Mouse (Mus musculus) G1E (cell line): Measurements from ENCODE around the gene B130006D01Rik. TPM values are rescaled to one million over a fixed set of nuclear protein-coding genes. Genes with fewer than 3 reads are reported as not detected.

Source experiments
- ATAC-seq: 2 replicates; pipeline ENCODE4 v1.8.0; 2016; ENCODE audit warnings: mild to moderate bottlenecking; ENCODE audit not compliant: insufficient number of reproducible peaks, poor library complexity, low FRiP score, severe bottlenecking; ENCODE audit errors: extremely low read depth
- DNase-seq: peaks from one replicate; pipeline ENCODE4 v3.0.0; 2012; ENCODE audit warnings: low spot score
- H3K27me3 ChIP-seq: 2 replicates; pipeline ENCODE4 v1.6.1; 2012; ENCODE audit warnings: mild to moderate bottlenecking, low read length, inconsistent platforms; ENCODE audit not compliant: insufficient read depth
- H3K36me3 ChIP-seq: replicated peaks from 2 replicates; pipeline ENCODE3; 2012; ENCODE audit warnings: mild to moderate bottlenecking, inconsistent platforms
- H3K4me1 ChIP-seq: 2 replicates; pipeline ENCODE4 v1.6.1; 2012; ENCODE audit warnings: low read depth, low read length, inconsistent platforms, mixed read lengths; ENCODE audit not compliant: insufficient read depth
- H3K4me3 ChIP-seq: 2 replicates; pipeline ENCODE4 v1.5.1; 2012; ENCODE audit warnings: low read depth, mild to moderate bottlenecking, inconsistent platforms, low read length, moderate library complexity, mixed read lengths
- H3K9me3 ChIP-seq: replicated peaks from 2 replicates; pipeline ENCODE4 v1.6.1; 2012; ENCODE audit warnings: inconsistent platforms
- CTCF ChIP-seq: IDR thresholded peaks from 2 replicates; pipeline ENCODE4 v1.5.1; 2012; ENCODE audit warnings: low read depth, low read length, inconsistent platforms, mixed read lengths
- GATA1 ChIP-seq: IDR thresholded peaks from 2 replicates; pipeline ENCODE4 v1.6.1; 2012; ENCODE audit warnings: borderline replicate concordance, low read length, inconsistent platforms, mixed read lengths
- GATA2 ChIP-seq: IDR thresholded peaks from 2 replicates; pipeline ENCODE4 v1.6.1; 2012; ENCODE audit warnings: low read depth, low read length, inconsistent platforms, borderline replicate concordance
- POLR2AphosphoS5 ChIP-seq: IDR thresholded peaks from 2 replicates; pipeline ENCODE4 v1.6.1; 2012; ENCODE audit warnings: low read depth, low read length, inconsistent platforms; ENCODE audit not compliant: insufficient replicate concordance
- TAL1 ChIP-seq: conservative IDR thresholded peaks from 2 replicates; pipeline ENCODE4 v1.6.1; 2012; ENCODE audit warnings: low read depth, low read length, inconsistent platforms, mixed read lengths
- polyA plus RNA-seq: library from polyadenylated mRNA; stranded (reverse); fragments of >175 nt; gene quantifications from 2 replicates; pipeline ENCODE4 v1.2.3, GENCODE M21; 2012
- total RNA-seq, 2 experiments: library from RNA; stranded (forward) in 1 of 2; stranded (reverse) in 1 of 2; fragments of 200-1000 nt in 1 of 2; fragments of >200 nt in 1 of 2; fragmentation: Nextera tagmentation in 1 of 2; gene quantifications; 2 replicates each; pipeline ENCODE4 v1.2.3; 2014 to 2017

The B130006D01Rik gene
- total and polyA plus RNA-seq, 3 experiments, result 0.02 to 28.1 (median 9.0) TPM

DNA sequence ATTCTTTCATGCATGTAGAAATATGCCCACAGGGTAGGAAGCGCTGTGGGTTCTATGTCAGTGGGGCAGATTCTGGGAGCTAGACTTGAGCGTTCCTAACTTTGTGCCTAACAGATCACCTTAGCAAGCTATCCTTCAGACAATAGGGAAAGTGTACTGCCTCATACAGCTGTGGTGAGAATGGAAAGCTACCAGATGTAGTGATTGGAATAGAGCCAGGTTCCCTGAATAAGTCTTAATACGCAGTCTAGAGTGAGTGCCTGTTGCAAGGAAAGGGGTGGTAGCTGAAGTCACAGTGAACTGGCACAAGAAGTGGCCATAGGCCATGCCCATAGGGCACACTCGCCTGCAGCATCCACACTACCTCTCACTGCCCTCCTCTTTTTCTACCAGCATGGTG is 39.6 kb downstream of the B130006D01Rik start:
- ATAC-seq (no peak), DNase-seq (no peak)
- Histone ChIP-seq H3K4me1 (peaks cover 30% of the 10 kb centered on the region), H3K9me3 (no peaks in the 10 kb centered on the region), H3K27me3 (no peaks in the 10 kb centered on the region), H3K36me3 (peaks cover 88% of the 10 kb centered on the region), H3K4me3 (no peak overlapping the region)
- TF ChIP-seq GATA2, result no peak
- no peak for TF ChIP-seq TAL1
- TF ChIP-seq GATA1, result no peak

DNA sequence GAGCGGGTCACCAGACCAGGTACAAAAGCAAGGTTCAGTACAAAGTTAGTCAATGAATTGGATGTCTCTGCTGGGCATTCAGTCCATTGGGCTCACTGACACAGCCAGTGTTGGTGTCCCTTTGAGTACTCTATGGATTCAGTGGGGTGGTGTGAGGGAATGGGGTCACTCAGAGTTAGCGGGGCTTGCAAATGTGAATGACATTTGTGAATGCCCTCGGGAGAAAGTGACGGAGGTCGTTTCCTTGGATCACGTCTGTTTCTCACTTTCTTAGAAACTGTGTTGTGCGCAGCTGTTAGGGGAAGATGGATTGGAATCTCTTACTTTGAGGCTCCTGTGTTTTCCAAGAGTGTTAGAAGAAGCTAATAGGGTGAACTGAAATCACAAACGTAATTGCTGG is 41.4 kb downstream of the B130006D01Rik start:
- DNase-seq (no peak), ATAC-seq (no peak)
- TF ChIP-seq POLR2AphosphoS5 (no peak), TAL1 (no peak), GATA2 (no peak)
- Histone ChIP-seq H3K4me1 (peaks cover 29% of the 10 kb centered on the region), H3K9me3 (no peaks in the 10 kb centered on the region), H3K36me3 (peaks cover 89% of the 10 kb centered on the region), H3K27me3 (no peaks in the 10 kb centered on the region), H3K4me3 (no peak overlapping the region)

DNA sequence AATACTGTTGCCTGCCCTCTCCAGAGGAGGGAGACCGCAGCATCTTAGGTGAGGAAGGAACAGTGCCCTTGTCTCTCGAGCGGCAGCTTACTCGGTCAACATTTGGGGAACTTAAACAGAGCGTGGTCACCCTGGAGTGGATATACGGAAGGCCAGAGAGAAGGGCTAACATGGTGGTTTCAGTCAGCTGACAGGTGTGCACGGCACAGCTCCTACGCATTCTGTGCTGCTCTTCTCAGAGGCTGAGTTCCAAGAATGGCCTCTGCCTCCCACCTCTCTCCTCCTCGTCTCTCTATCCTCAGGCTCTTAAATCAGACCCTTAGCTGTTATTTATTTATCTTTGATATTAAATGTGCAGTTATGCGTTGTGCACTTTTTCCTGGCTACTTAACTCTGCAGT is 41.9 kb downstream of the B130006D01Rik start:
- TF ChIP-seq GATA2, result no peak
- TF ChIP-seq TAL1, result no peak
- TF ChIP-seq CTCF, result no peak
- no peak for TF ChIP-seq GATA1
- no peak for TF ChIP-seq POLR2AphosphoS5
- Histone ChIP-seq H3K4me3 (no peak overlapping the region), H3K36me3 (peaks cover 89% of the 10 kb centered on the region), H3K27me3 (no peaks in the 10 kb centered on the region), H3K4me1 (peaks cover 33% of the 10 kb centered on the region), H3K9me3 (no peaks in the 10 kb centered on the region)
- DNase-seq (no peak), ATAC-seq (no peak)

DNA sequence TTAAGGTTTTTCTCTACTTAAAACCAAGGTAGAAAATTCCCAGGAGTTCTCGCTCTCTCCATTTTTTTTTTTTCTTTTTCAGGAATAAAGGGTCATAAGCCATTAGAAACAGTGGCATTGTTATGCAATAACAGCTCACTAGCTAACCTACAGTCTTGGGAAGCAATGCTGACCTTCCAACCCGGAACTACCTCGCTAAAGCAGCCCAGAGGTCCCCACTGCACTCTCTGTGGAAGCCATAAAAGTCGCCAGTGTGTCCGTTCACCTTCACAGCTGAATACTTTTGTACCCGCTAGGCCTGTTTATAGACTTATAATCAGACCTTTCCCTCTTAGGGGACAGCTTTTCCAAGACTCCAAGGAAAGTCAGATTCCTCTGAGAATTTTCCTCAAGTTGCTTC is 44.9 kb downstream of the B130006D01Rik start:
- H3K9me3 ChIP-seq, result no peaks in the 10 kb centered on the region
- H3K27me3 ChIP-seq, result no peaks in the 10 kb centered on the region
- H3K4me1 ChIP-seq, result peaks cover 56% of the 10 kb centered on the region
- H3K4me3 ChIP-seq, result no peak overlapping the region
- H3K36me3 ChIP-seq, result peaks cover 94% of the 10 kb centered on the region
- ATAC-seq (no peak), DNase-seq (no peak)
- TF ChIP-seq TAL1 (no peak), GATA2 (no peak), GATA1 (no peak), POLR2AphosphoS5 (no peak), CTCF (no peak)

DNA sequence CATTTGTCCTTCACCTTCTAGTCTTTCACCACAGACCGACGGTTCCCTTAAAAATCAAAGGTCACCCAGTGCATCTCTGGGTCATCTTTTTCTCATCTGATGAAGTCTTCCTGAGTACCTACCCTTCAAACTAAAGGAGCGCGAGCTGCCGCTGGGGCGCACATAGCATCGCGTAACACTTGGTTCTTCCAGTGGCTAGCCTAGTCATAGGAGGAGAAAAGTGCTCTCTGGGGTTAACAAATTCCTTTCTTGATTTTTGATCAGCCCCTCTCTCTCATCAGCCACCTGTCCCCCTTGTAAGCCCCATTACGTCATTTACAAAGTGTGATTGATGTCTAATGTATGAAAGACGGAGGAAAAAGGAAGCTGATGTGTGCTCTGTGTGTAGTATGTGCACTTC is 45.8 kb downstream of the B130006D01Rik start:
- Histone ChIP-seq H3K9me3 (no peaks in the 10 kb centered on the region), H3K27me3 (no peaks in the 10 kb centered on the region), H3K36me3 (peaks cover 94% of the 10 kb centered on the region), H3K4me3 (no peak overlapping the region), H3K4me1 (peaks cover 57% of the 10 kb centered on the region)
- DNase-seq (no peak), ATAC-seq (no peak)
- TF ChIP-seq GATA1 (no peak), POLR2AphosphoS5 (no peak), GATA2 (no peak), TAL1 (no peak), CTCF (no peak)

DNA sequence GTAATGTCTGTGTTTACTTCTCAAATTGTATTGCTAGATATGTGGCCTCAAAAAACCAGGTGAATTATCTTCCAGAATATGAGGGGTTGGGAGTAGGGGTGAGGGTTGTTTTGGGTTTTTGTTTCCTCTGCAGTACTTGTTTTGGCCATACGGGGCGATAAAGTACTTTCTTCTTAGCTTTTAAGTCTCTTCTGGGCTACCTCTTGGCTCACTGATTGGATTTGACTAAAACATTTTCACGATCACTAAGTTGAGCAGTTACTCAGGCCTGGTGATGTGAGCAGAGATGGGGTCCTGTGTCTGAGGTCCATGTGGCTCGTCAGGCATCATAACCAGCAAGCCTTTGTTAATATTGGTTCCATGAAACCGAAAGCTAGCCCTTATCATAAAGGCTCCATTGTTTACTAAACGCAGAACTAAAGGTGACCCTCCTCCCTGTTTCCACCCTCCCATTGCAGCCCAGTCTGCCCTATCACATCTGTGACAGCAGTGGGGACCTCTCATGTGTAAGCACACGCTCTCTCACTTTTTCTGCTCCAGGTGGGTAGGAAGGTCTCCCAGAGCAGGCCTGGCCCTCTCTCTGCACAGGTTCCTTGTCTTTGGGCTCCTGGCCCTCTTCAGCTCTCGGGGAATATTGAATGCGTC is 47.5 kb downstream of the B130006D01Rik start:
- no peak for ATAC-seq

DNA sequence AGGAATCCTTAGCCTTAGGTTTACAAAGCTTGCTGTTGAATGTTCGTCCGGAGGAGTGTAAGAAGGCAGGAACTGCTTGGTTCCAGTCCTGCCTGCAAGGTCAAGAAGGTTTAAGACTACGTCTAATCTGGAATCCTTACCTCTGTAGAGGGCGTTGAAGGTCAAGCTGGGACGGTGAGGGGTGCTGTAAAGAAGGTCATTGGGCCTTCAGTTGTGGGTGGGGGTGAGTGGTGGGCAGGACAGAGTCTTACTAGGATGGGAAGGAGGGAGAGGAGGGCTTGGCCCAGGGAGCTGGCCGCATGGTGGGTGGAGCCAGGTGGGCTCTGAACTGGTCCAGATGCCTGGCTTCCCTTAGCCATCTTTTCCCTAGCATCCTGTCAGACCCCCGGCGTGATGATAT is 48.3 kb downstream of the B130006D01Rik start:
- Histone ChIP-seq H3K9me3 (no peaks in the 10 kb centered on the region), H3K27me3 (no peaks in the 10 kb centered on the region), H3K4me1 (peaks cover 67% of the 10 kb centered on the region), H3K4me3 (no peak overlapping the region), H3K36me3 (peaks cover 98% of the 10 kb centered on the region)
- ATAC-seq, result no peak
- TF ChIP-seq TAL1, result no peak
- no peak for TF ChIP-seq GATA2
- no peak for TF ChIP-seq GATA1
- no peak for TF ChIP-seq CTCF
- no peak for TF ChIP-seq POLR2AphosphoS5
- no peak for DNase-seq

More for the DNA sequence above, 47.5 kb downstream of the B130006D01Rik start:
- peaks cover 96% of the 10 kb centered on the region for H3K36me3 ChIP-seq
- peaks cover 61% of the 10 kb centered on the region for H3K4me1 ChIP-seq
- DNase-seq, result no peak
- no peaks in the 10 kb centered on the region for H3K27me3 ChIP-seq
- no peaks in the 10 kb centered on the region for H3K9me3 ChIP-seq
- H3K4me3 ChIP-seq, result no peak overlapping the region
- TF ChIP-seq GATA1 (no peak), POLR2AphosphoS5 (no peak), CTCF (0 out of 2 replicates have a peak, but pooled peaks have one; percentile 30)
